Mouse (Mus musculus) spleen, adult 2 months (tissue): ENCODE measurements around the gene Vangl2.

Source experiments
- CTCF ChIP-seq: fragments of 200-500 bp; IDR thresholded peaks from 2 replicates; pipeline ENCODE4 v1.5.1; 2011; ENCODE audit warnings: mild to moderate bottlenecking, inconsistent platforms; ENCODE audit not compliant: insufficient read depth, insufficient read length, insufficient replicate concordance; ENCODE audit errors: extremely low read depth
- POLR2A ChIP-seq: fragments of 200-500 bp; IDR thresholded peaks from 2 replicates; pipeline ENCODE4 v1.6.1; 2011; ENCODE audit warnings: low read depth, low read length, inconsistent platforms

GRCm38 (mm10) chr1:172014771-172015170 is 13.5 kb downstream of the Vangl2 start:
- no peak for TF ChIP-seq CTCF
- TF ChIP-seq POLR2A = no peak
